Mouse (Mus musculus) layer of hippocampus, adult 11-12 months (tissue): ENCODE measurements at regions not wholly inside any gene's neighbourhood (a gene's known extent, or its start where the extent isn't known, plus 50 kb on each side); places are given as distances from the start of the nearest gene placed in this dataset.
A peak's percentile ranks its signal among the peaks of the same experiment; 100 is the strongest.

Source experiments
- DNase-seq: peaks from one replicate; pipeline ENCODE4 v3.0.0; 2022; ENCODE audit warnings: low spot score

- no peak for DNase-seq
Measured at GRCm38 (mm10) chr4:54812740-54813634, 131.9 kb upstream of the Zfp462 start.

DNA sequence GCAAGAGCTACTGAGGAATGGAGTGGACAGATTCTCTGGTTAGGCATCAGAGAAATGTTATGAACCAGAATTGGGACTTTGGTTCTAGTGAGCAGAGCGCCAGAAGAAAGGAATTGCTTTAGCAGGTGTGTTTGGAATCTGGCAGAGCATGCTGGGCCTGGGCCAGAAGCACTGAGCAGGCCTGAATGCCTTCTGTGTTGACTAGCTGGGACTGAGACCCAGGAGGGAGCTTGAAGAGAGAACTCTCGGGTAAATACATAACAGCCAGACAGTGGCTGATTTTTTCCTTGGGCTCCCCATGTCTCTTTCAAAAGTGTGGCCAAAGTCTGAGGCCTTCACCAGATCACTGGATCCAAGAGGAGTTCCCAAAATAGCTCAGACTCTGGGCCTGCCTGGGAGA, 107.5 kb upstream of the Zfp462 start:
- DNase-seq, result peak; percentile 36

DNA sequence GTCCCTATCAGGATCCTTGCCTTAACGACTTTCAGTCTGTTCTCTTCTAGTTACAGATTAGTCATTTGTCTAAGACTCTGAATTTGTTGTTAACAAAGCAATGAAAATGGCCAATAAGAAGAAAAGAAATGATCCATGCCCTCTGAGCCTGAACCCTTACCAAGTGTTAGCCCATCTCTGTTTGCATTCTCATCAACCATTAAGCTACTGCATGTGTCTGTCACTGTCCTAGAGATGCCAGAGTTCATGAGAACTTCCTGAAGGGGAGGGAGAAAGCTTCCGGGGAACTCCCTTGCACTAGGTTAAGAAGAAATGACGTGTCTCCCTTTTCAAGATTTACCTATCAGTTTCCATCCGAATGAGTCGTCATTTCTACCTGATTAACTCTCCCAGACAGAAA, 106.7 kb upstream of the Zfp462 start:
- no peak for DNase-seq

DNA sequence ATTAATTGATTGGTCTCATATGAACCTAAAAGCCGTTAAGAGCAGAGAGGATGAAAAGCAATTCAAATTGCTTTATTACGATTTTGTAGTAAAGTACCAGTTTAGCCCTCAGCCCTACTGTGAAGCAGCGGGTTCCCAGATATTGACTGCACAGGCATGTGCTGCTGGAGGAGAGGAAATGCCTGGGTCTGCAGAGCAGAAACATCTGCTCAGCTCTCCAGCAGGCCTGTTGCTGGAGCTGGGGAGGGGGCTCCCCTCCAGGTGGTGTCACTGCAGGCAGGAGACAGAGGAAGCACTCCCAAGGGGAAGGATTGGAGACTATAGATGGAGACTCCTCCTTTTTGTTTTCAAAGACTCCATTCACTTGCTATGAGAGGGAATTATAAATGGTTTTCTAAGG, 106.1 kb upstream of the Zfp462 start:
- no peak for DNase-seq

DNA sequence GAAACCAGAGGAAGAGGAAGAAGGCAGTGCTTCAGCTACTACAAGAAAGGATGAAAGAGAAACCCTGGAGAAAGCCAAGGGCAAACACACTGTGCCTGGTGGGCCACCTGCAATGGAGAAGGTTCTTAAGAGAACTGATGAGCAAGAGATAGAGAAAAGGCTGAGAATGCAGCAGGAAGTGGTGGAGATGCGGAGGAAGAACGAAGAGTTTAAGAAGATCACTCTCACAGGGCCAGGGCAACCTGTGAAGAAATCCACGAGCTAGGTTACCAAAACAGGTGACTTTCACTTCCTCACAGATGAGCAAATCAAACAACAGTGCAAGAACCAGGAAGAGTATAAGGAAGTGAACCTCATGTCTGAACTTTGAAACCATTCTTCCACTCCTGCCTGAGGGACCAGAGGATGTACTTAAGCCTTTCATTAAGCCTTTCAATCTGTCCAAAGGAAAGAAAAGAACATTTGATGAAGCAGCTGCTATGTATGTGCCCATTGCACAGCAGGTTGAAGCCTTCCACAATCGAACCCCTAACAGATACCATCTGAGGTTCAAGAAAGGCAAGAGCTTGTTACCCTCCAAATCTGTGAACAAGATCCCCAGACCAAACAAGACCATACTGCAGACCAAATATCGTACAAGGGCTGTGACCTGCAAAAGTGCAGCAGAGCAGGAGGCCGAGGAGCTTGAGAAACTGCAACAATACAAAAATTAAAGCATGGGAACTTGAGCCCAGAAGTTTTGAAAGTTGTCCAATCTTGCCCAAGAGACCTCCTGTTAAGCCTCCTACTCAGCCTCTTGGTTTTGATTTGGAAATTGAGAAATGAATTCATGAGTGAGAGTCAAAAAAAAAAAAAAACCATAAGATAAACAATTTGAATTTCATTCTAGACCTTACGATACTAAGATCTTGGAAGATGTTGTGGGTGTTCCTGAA, 91.6 kb upstream of the Zfp462 start:
- DNase-seq, result no peak

DNA sequence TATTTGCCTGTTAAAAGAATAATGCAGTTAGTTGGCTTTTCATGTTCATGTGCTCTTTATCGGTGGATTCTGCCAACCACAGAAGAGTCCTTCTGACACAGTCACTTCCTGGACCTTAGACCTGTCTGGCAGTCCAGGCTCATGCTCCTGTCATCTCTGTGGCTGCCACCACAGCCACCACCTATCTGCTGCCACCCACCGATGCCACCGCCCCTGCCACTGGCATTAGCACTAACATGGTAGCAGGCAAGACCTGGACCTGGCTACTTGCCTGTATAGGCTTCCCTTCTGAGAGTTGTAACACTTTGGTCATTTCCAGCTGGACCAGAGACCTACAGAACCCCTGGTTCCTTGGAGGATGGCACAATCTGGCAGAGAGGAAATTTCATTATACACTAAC, 86.2 kb upstream of the Zfp462 start:
- no peak for DNase-seq

GRCm38 (mm10) chr4:54866062-54866461, 78.8 kb upstream of the Zfp462 start:
- DNase-seq, result no peak

- DNase-seq, result no peak
Measured at GRCm38 (mm10) chr4:54874136-54874827, 70.6 kb upstream of the Zfp462 start.

- no peak for DNase-seq
Measured at GRCm38 (mm10) chr4:54875506-54875905, 69.3 kb upstream of the Zfp462 start.

DNA sequence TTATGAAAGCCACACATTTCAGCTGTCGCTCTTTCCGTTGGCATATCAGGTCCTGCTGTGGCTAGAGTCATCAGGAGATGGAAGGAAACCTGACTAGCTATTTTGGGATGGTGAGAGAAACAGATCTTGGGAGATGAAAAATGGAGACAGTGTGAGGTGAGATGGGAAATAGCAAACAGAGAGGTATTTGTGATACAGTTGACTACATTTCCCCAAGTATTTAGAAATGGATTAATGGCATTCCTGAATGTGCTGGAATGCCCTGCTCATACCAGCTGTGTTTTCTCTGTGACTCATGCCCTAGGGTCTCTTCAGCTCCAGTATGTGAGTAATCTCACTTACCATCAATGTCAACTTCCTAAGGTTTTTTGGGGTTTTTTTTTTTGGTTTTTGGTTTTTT, 67.5 kb upstream of the Zfp462 start:
- DNase-seq, result no peak

GRCm38 (mm10) chr4:54878531-54878930, 66.3 kb upstream of the Zfp462 start:
- no peak for DNase-seq

DNA sequence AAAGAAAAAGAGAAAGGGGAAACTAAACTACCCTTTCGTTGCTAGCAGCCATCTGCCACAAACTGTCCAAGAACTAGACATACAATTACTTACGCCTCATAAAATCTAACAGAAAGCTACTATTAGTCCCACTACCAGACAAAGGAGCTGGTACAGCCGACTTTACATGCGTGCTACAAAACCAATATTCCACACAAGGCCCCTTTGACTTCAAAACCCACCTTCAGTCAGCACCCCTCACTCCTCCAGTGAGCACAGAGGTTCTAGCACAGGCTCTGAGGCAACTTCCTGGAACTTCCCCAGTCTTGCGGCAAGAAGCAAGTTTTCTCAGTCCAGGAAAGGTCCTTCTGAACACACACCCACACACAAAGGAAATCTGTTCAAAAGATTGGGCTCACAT, 51.6 kb upstream of the Zfp462 start:
- no peak for DNase-seq
